Mouse (Mus musculus): ENCODE data around the gene Tbc1d16.

- TF ChIP-seq POLR2A (IDR thresholded peaks at IDR 0.05; ENCODE audit: borderline replicate concordance, extremely low read depth, low read depth, low read length) = no peak
- TF ChIP-seq CTCF (IDR thresholded peaks at IDR 0.05; ENCODE audit: insufficient read depth, low read length) = no peak
Measured at GRCm38 (mm10) chr11:119178317-119178716, 50.0 kb downstream of the Tbc1d16 start.
